Mouse (Mus musculus) embryonic facial prominence, embryonic 12.5 days (tissue): ENCODE results near the gene Nlgn3. TPM values are rescaled to one million over a fixed set of nuclear protein-coding genes. Genes with fewer than 3 reads are reported as not detected.

Experiments
- ATAC-seq: fragments of 200-750 bp; cut with Nextera tagmentation; 2 replicates; pipeline ENCODE4 v1.8.0; 2017; ENCODE audit not compliant: insufficient number of reproducible peaks, insufficient read depth, low FRiP score, low TSS enrichment
- H3K27ac ChIP-seq: fragments of 300-500 bp; sonication (generic); 2 replicates; pipeline ENCODE4 v1.5.1; 2016; ENCODE audit warnings: mild to moderate bottlenecking
- H3K27me3 ChIP-seq: fragments of 300-500 bp; sonication (generic); 2 replicates; pipeline ENCODE4 v1.6.1; 2016; ENCODE audit warnings: mild to moderate bottlenecking, moderate library complexity
- H3K36me3 ChIP-seq: fragments of 300-500 bp; sonication (generic); 2 replicates; pipeline ENCODE4 v1.6.1; 2016; ENCODE audit warnings: mild to moderate bottlenecking
- H3K4me1 ChIP-seq: fragments of 300-500 bp; sonication (generic); 2 replicates; pipeline ENCODE4 v1.6.1; 2016
- H3K4me2 ChIP-seq: fragments of 300-500 bp; sonication (generic); replicated peaks from 2 replicates; pipeline ENCODE4 v1.6.1; 2016; ENCODE audit warnings: mild to moderate bottlenecking, moderate library complexity
- H3K4me3 ChIP-seq: fragments of 300-500 bp; sonication (generic); 2 replicates; pipeline ENCODE4 v1.5.1; 2016; ENCODE audit warnings: mild to moderate bottlenecking
- H3K9ac ChIP-seq: fragments of 300-500 bp; sonication (generic); 2 replicates; pipeline ENCODE4 v1.6.1; 2016; ENCODE audit warnings: mild to moderate bottlenecking, moderate library complexity
- H3K9me3 ChIP-seq: fragments of 300-500 bp; sonication (generic); 2 replicates; pipeline ENCODE4 v1.6.1; 2016; ENCODE audit warnings: mild to moderate bottlenecking, moderate library complexity
- WGBS: fragments of 180-500 bp; shearing (Covaris S2); methylation state at CpG from one replicate; pipeline ENCODE4 v1.1.7; 2016; 5-methylcytosine and 5-hydroxymethylcytosine counted together
- polyA plus RNA-seq: library from polyadenylated mRNA; unstranded; fragments of >200 nt; fragmentation: Nextera tagmentation; extraction: Ambion mirVana; gene quantifications from 2 replicates; pipeline ENCODE4 v1.2.1, GENCODE M21; 2016

The Nlgn3 gene
- polyA plus RNA-seq, 1 experiment from 2014 or later = 18.0 TPM

- H3K36me3 ChIP-seq = peaks cover 6% of the 10 kb centered on the region
- H3K27ac ChIP-seq = peak within 1 kb of the TSS; percentile 84
- H3K9ac ChIP-seq = peak within 1 kb of the TSS; percentile 59
- 0 out of 2 replicates have a peak, but pooled peaks cover 8% of the 10 kb centered on the region for H3K27me3 ChIP-seq
- peak within 1 kb of the TSS; percentile 55 for H3K4me3 ChIP-seq
- ATAC-seq = peak; percentile 97
- no peaks in the 10 kb centered on the region; the same call in 1 of the 2 replicates for H3K4me1 ChIP-seq
- 19% methylated on average over 54 of the region's 54 CpGs for WGBS
- peak within 1 kb of the TSS; percentile 51 for H3K4me2 ChIP-seq
- H3K9me3 ChIP-seq = no peaks in the 10 kb centered on the region
Observed at GRCm38 (mm10) chrX:101273875-101274738, 24.9 kb upstream of the Nlgn3 start, which contains the start of gene Med12. Med12 (plus strand) TSS chrX:101274030.

DNA sequence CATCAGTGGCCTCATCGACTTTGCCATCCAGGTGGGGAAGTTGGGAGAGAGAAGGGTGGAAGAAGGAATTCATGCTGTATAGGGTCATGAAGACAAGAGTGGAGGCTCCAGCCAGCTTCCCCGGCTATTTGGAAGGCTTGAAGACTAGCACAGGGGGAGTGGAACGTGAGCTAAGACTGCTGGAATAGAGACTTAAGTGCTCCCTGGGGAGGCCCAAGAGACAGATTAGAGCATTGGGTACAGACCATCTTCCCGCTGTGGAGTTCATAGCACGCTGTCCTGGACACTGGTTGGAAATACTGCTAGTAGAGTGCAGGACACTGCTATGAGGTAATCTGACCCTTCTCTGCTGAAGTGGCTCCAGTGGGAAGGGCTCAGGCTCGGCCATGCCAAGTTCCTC, 16.2 kb upstream of the Nlgn3 start:
- Histone ChIP-seq H3K36me3 (peaks cover 49% of the 10 kb centered on the region), H3K27me3 (0 out of 2 replicates have a peak, but pooled peaks cover 3% of the 10 kb centered on the region)

DNA sequence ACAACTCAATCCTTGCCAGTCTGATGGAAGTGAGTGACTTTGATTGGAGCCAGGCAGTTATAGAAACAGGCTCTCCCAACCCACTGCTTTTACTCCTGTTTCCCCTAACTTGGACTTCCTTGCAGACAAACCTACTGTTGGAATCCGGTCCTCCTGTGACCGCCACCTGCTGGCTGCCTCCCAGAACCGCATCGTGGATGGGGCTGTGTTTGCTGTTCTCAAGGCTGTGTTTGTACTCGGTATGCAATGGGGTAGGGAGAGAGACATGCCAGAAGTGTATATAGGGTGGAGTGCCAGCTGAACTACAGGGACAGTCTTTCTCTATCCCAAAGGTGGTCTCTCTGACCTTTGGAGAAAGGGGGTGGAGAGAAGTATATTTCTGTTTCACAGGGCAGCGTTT, 13.4 kb upstream of the Nlgn3 start:
- Histone ChIP-seq H3K9me3 (no peaks in the 10 kb centered on the region), H3K4me3 (no peak overlapping the region), H3K9ac (no peak overlapping the region), H3K27ac (no peak overlapping the region), H3K27me3 (0 out of 2 replicates have a peak, but pooled peaks cover 3% of the 10 kb centered on the region), H3K36me3 (peaks cover 56% of the 10 kb centered on the region), H3K4me2 (no peak overlapping the region), H3K4me1 (no peaks in the 10 kb centered on the region)
- no peak for ATAC-seq
- 25% methylated on average over 6 of the region's 6 CpGs for WGBS

More for the DNA sequence above, 16.2 kb upstream of the Nlgn3 start:
- Histone ChIP-seq H3K4me3 (no peak overlapping the region), H3K4me2 (no peak overlapping the region), H3K9me3 (no peaks in the 10 kb centered on the region), H3K9ac (no peak overlapping the region), H3K27ac (no peak overlapping the region), H3K4me1 (no peaks in the 10 kb centered on the region)
- ATAC-seq = no peak
- WGBS = 77% methylated on average over 6 of the region's 6 CpGs

GRCm38 (mm10) chrX:101285953-101286670, 12.9 kb upstream of the Nlgn3 start:
- no peaks in the 10 kb centered on the region for H3K4me1 ChIP-seq
- H3K4me3 ChIP-seq = no peak overlapping the region
- 0 out of 2 replicates have a peak, but pooled peaks cover 3% of the 10 kb centered on the region for H3K27me3 ChIP-seq
- H3K36me3 ChIP-seq = peaks cover 56% of the 10 kb centered on the region
- H3K27ac ChIP-seq = no peak overlapping the region
- no peak for ATAC-seq
- WGBS = 94% methylated on average over 14 of the region's 14 CpGs
- H3K4me2 ChIP-seq = no peak overlapping the region
- no peak overlapping the region for H3K9ac ChIP-seq
- H3K9me3 ChIP-seq = no peaks in the 10 kb centered on the region

DNA sequence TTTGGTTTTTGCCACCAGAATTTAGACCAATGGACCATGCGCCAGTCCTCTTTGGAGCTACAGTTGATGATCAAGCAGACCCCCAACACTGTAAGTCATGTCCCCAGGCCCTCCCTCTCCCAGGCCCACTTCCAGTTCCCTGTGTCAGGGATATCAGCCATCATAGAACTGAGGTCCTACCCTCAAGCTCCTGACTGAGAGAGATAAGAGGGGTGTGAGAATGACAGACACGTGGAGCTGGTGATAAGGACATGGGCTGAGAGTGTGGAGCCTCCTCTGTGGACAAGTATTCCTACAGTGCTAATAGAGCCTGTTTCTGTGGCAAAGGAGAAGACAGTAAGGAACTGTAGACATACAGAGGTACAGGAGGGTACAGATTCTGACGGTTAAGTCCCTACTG, 11.4 kb upstream of the Nlgn3 start:
- no peaks in the 10 kb centered on the region for H3K4me1 ChIP-seq
- peaks cover 3% of the 10 kb centered on the region; the same call in 1 of the 2 replicates for H3K27me3 ChIP-seq
- ATAC-seq = no peak
- H3K9ac ChIP-seq = no peak overlapping the region
- no peak overlapping the region for H3K4me3 ChIP-seq
- WGBS = 93% methylated on average over 3 of the region's 3 CpGs
- H3K4me2 ChIP-seq = no peak overlapping the region
- H3K27ac ChIP-seq = no peak overlapping the region
- no peaks in the 10 kb centered on the region for H3K9me3 ChIP-seq
- H3K36me3 ChIP-seq = peaks cover 45% of the 10 kb centered on the region

GRCm38 (mm10) chrX:101288432-101288831, 10.5 kb upstream of the Nlgn3 start:
- Histone ChIP-seq H3K4me1 (no peaks in the 10 kb centered on the region), H3K9me3 (no peaks in the 10 kb centered on the region), H3K27me3 (peaks cover 3% of the 10 kb centered on the region; the same call in 1 of the 2 replicates), H3K27ac (no peak overlapping the region), H3K36me3 (peaks cover 42% of the 10 kb centered on the region), H3K9ac (no peak overlapping the region), H3K4me2 (no peak overlapping the region), H3K4me3 (no peak overlapping the region)
- ATAC-seq = no peak
- 92% methylated on average over 6 of the region's 6 CpGs for WGBS

DNA sequence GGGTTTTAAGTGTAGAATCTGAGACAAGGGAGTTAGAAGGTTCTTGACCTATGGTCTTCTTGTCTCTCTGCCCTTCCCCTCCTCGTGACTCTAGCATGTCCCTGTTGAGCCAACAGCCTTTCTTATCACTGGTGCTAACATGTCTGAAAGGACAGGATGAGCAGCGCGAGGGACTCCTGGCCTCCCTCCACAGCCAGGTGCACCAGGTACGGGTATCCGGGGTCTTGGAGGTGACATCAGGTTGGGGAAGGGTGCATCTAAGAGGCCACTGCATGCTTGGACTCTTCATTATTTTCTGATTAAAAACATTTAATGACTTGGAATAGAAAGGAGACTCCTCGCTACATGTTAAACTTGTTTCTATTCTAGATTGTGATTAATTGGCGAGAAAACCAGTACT, 9.9 kb upstream of the Nlgn3 start:
- Histone ChIP-seq H3K4me3 (no peak overlapping the region), H3K27ac (no peak overlapping the region), H3K4me2 (no peak overlapping the region), H3K9ac (no peak overlapping the region), H3K4me1 (no peaks in the 10 kb centered on the region), H3K36me3 (peaks cover 38% of the 10 kb centered on the region), H3K9me3 (no peaks in the 10 kb centered on the region), H3K27me3 (peaks cover 3% of the 10 kb centered on the region; the same call in 1 of the 2 replicates)
- no peak for ATAC-seq
- 90% methylated on average over 7 of the region's 7 CpGs for WGBS

DNA sequence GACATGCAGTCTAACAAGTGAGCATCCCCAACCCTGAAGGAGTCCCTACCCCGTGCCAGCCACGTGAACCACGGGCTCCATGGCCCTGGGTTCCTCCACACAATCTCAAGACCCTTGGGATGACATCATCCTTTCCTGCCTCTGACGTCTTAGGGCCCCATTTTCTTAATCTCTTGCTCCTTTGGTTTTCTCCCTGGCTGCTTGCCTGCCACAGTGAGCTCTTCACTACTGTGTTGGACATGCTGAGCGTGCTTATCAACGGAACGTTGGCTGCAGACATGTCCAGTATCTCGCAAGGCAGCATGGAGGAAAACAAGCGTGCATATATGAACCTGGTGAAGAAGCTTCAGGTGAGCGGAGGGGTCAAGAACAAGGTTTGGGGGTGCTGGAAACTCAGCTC, 8.9 kb upstream of the Nlgn3 start:
- H3K9ac ChIP-seq = no peak overlapping the region
- no peak overlapping the region for H3K4me3 ChIP-seq
- H3K4me2 ChIP-seq = no peak overlapping the region
- no peaks in the 10 kb centered on the region for H3K4me1 ChIP-seq
- no peaks in the 10 kb centered on the region for H3K9me3 ChIP-seq
- peaks cover 36% of the 10 kb centered on the region for H3K36me3 ChIP-seq
- no peak overlapping the region for H3K27ac ChIP-seq
- WGBS = 86% methylated on average over 10 of the region's 10 CpGs
- no peak for ATAC-seq
- peaks cover 3% of the 10 kb centered on the region; the same call in 1 of the 2 replicates for H3K27me3 ChIP-seq

- no peaks in the 10 kb centered on the region for H3K9me3 ChIP-seq
- peak overlapping the region; percentile 50 for H3K4me2 ChIP-seq
- H3K27ac ChIP-seq = peak overlapping the region; percentile 60; the same call in 1 of the 2 replicates
- peak overlapping the region; percentile 50 for H3K9ac ChIP-seq
- H3K4me1 ChIP-seq = no peaks in the 10 kb centered on the region
- peak overlapping the region; percentile 43 for H3K4me3 ChIP-seq
- peak; percentile 53; the same call in 1 of the 2 replicates for ATAC-seq
- peaks cover 20% of the 10 kb centered on the region; the same call in 1 of the 2 replicates for H3K36me3 ChIP-seq
- 29% methylated on average over 10 of the region's 13 CpGs for WGBS
- peaks cover 3% of the 10 kb centered on the region; the same call in 1 of the 2 replicates for H3K27me3 ChIP-seq
Observed at GRCm38 (mm10) chrX:101299473-101300426, 782 bp downstream of the Nlgn3 start.

DNA sequence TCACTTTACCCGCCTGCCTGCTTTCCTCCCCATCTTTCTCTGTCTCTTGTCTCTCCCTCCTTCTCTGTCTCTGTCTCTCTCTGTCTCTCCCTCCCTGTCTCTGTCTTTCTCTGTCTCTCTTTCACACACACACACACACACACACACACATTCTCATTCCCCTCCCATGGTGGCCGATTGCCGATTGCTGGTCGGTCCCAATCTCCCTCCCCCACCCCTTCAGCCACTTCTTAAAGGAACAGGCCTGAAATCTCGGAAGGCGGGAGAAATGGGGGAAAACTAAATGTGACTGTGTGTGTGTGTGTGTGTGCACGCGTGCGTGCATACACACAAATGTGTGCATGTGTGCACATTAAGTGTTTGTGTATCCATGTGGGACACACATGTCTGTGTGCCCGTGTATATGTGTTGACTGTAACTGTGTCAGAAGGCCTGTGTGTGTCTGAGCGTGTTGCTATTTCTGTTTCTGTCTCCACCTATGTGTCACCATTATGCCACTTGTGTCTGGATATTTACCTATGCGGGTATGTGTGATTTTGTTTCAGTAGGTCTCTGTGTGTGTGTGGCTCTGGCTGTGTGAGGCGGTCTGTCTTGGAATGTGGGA, 1.6 kb downstream of the Nlgn3 start:
- Histone ChIP-seq H3K9ac (peak overlapping the region; percentile 50), H3K4me2 (peak overlapping the region; percentile 50), H3K4me3 (peak overlapping the region; percentile 43), H3K9me3 (no peaks in the 10 kb centered on the region), H3K4me1 (no peaks in the 10 kb centered on the region), H3K27ac (peak overlapping the region; percentile 60; the same call in 1 of the 2 replicates), H3K36me3 (peaks cover 16% of the 10 kb centered on the region; the same call in 1 of the 2 replicates), H3K27me3 (peaks cover 3% of the 10 kb centered on the region; the same call in 1 of the 2 replicates)
- 26% methylated on average over 13 of the region's 13 CpGs for WGBS
- ATAC-seq = no peak
